Comparison of ENCODE assay signal across 34 mouse cellular contexts in genomic region chr10:24107747-24108146, GRCm38 (mm10). TPM values are rescaled to one million over a fixed set of nuclear protein-coding genes. Genes with fewer than 3 reads are reported as not detected.
DNase-seq lines count a peak whose midpoint lies in the region; ATAC-seq lines count a peak whose summit lies in the region.
"Had no signal": no experiment of that assay in that cellular context is flagged by ENCODE, and none has a peak within 500 bp of the region (broad histone marks: within the 10 kb centered on the region; RNA-seq: fewer than 3 reads in every experiment).

No protein-coding gene starts in this region.

- H3K9ac ChIP-seq in intestine, embryonic 16.5 days (ENCODE audit: low read depth, low read length) = no peak overlapping the region
- no peak overlapping the region for H3K9ac ChIP-seq in intestine, embryonic 15.5 days
- no peak overlapping the region for H3K9ac ChIP-seq in hindbrain, embryonic 13.5 days
- H3K9ac ChIP-seq: forebrain, embryonic 13.5 days; heart, embryonic 12.5 days; heart, embryonic 15.5 days; hindbrain, embryonic 15.5 days had no signal

- H3K4me1 ChIP-seq in intestine, embryonic 16.5 days (ENCODE audit: control insufficient read depth, insufficient read depth, low read length) = peaks cover 8% of the 10 kb centered on the region; the same call in 1 of the 2 replicates
- H3K4me1 ChIP-seq in intestine, embryonic 15.5 days (replicated peaks) = 0 out of 2 replicates have a peak, but pooled peaks cover 3% of the 10 kb centered on the region
- no peaks in the 10 kb centered on the region for H3K4me1 ChIP-seq in hindbrain, embryonic 13.5 days (replicated peaks)
- H3K4me1 ChIP-seq: forebrain, embryonic 13.5 days; heart, embryonic 12.5 days; heart, embryonic 15.5 days; hindbrain, embryonic 15.5 days had no signal

- WGBS in intestine, embryonic 16.5 days = 54% methylated on average over 5 of the region's 5 CpGs
- WGBS in intestine, embryonic 15.5 days = 64% methylated on average over 5 of the region's 5 CpGs
- 74% methylated on average over 5 of the region's 5 CpGs for WGBS in hindbrain, embryonic 13.5 days

- no peaks in the 10 kb centered on the region for H3K9me3 ChIP-seq in intestine, embryonic 16.5 days (ENCODE audit: control insufficient read depth, low read length)
- no peaks in the 10 kb centered on the region for H3K9me3 ChIP-seq in intestine, embryonic 15.5 days
- no peaks in the 10 kb centered on the region for H3K9me3 ChIP-seq in hindbrain, embryonic 13.5 days
- H3K9me3 ChIP-seq: forebrain, embryonic 10.5 days; forebrain, embryonic 13.5 days; heart, embryonic 12.5 days; heart, embryonic 15.5 days; hindbrain, embryonic 15.5 days had no signal

- no peaks in the 10 kb centered on the region for H3K27me3 ChIP-seq in intestine, embryonic 16.5 days (replicated peaks; ENCODE audit: control insufficient read depth, insufficient read depth, low read length)
- no peaks in the 10 kb centered on the region for H3K27me3 ChIP-seq in intestine, embryonic 15.5 days (replicated peaks)
- H3K27me3 ChIP-seq in hindbrain, embryonic 13.5 days = no peaks in the 10 kb centered on the region
- H3K27me3 ChIP-seq: forebrain, embryonic 13.5 days; heart, embryonic 12.5 days; heart, embryonic 15.5 days; hindbrain, embryonic 15.5 days had no signal

- peak overlapping the region; percentile 37; the same call in 1 of the 2 replicates for H3K27ac ChIP-seq in intestine, embryonic 16.5 days (ENCODE audit: low read length)
- no peak overlapping the region for H3K27ac ChIP-seq in intestine, embryonic 15.5 days
- no peak overlapping the region for H3K27ac ChIP-seq in hindbrain, embryonic 13.5 days
- H3K27ac ChIP-seq: forebrain, embryonic 13.5 days; gastrocnemius, adult 2 months; heart, embryonic 15.5 days; hindbrain, embryonic 15.5 days had no signal

- peak; percentile 14 for DNase-seq in MEL-GATA-1-ER (ENCODE audit: extremely low read depth, low read depth)
- no peak for DNase-seq in urinary bladder, postnatal 25 days (ENCODE audit: low spot score)
- DNase-seq in thymus, adult 18-20 months = no peak
- DNase-seq in ovary, postnatal 10 days (ENCODE audit: low spot score) = no peak
- DNase-seq: adrenal gland, adult 2 months; adrenal gland, postnatal 14 days; cerebellum, adult 11-12 months; cerebellum, adult 8-10 months; cerebellum, postnatal 10 days; cerebellum, postnatal 36 days; gastrocnemius, adult 2 months; gastrocnemius, postnatal 14 days; heart, adult 18-20 months; heart, postnatal 10 days; heart, postnatal 36 days had no signal

- H3K4me3 ChIP-seq in intestine, embryonic 16.5 days (ENCODE audit: low read length) = no peak overlapping the region
- no peak overlapping the region for H3K4me3 ChIP-seq in intestine, embryonic 15.5 days (replicated peaks)
- no peak overlapping the region for H3K4me3 ChIP-seq in hindbrain, embryonic 13.5 days
- H3K4me3 ChIP-seq: forebrain, embryonic 10.5 days; forebrain, embryonic 13.5 days; gastrocnemius, adult 2 months; heart, embryonic 12.5 days; heart, embryonic 15.5 days; hindbrain, embryonic 15.5 days had no signal

- 0 out of 2 replicates have a peak, but pooled peaks have one; percentile 1 for ATAC-seq in intestine, embryonic 16.5 days
- no peak for ATAC-seq in intestine, embryonic 15.5 days
- ATAC-seq in hematopoietic stem cell, adult 5-6 weeks (replicated peaks in 1 of 2; ENCODE audit: insufficient read depth in 1 of 2, low FRiP score in 2 of 2, low TSS enrichment in 1 of 2, low read depth in 1 of 2, poor library complexity in 2 of 2, severe bottlenecking in 2 of 2) = peak; percentile 39 to 49; a peak in 2 of 4 replicates
- ATAC-seq in hindbrain, embryonic 13.5 days (ENCODE audit: low FRiP score) = no peak
- ATAC-seq: CD4-positive, CD25-positive, alpha-beta regulatory T cell, adult 4 months; forebrain, embryonic 13.5 days; forebrain, embryonic 16.5 days had no signal

- no peaks in the 10 kb centered on the region for H3K36me3 ChIP-seq in intestine, embryonic 16.5 days (ENCODE audit: control insufficient read depth, insufficient read depth, low read length)
- H3K36me3 ChIP-seq in intestine, embryonic 15.5 days = no peaks in the 10 kb centered on the region
- H3K36me3 ChIP-seq in hindbrain, embryonic 13.5 days = no peaks in the 10 kb centered on the region
- H3K36me3 ChIP-seq: forebrain, embryonic 10.5 days; heart, embryonic 12.5 days; heart, embryonic 15.5 days; hindbrain, embryonic 15.5 days had no signal

- no peak overlapping the region for H3K4me2 ChIP-seq in intestine, embryonic 16.5 days (ENCODE audit: low read depth, low read length)
- H3K4me2 ChIP-seq in intestine, embryonic 15.5 days (replicated peaks) = no peak overlapping the region
- no peak overlapping the region for H3K4me2 ChIP-seq in hindbrain, embryonic 13.5 days
- H3K4me2 ChIP-seq: forebrain, embryonic 13.5 days; heart, embryonic 12.5 days; heart, embryonic 15.5 days; hindbrain, embryonic 15.5 days had no signal

RNA-seq across cellular contexts. Expression of gene Taar9, which starts 1.6 kb away (rescaled TPM):
- not detected in 2 replicates for polyA plus RNA-seq in intestine, embryonic 16.5 days (2015; fragmentation: Nextera tagmentation; extraction: Ambion mirVana)
- not detected in 2 replicates for polyA plus RNA-seq in intestine, embryonic 15.5 days (2015; fragmentation: Nextera tagmentation; extraction: Ambion mirVana)
- total RNA-seq in hematopoietic stem cell, adult 5-6 weeks (2017) = not detected in 2 replicates
- polyA plus RNA-seq in hindbrain, embryonic 13.5 days (2015; fragmentation: Nextera tagmentation; extraction: Ambion mirVana) = not detected in 2 replicates
- total RNA-seq: adrenal gland, adult 2 months; adrenal gland, postnatal 14 days; adrenal gland, postnatal 4 days; ES-E14; gastrocnemius, adult 2 months; gastrocnemius, postnatal 14 days; gastrocnemius, postnatal 4 days; heart, adult 18-20 months; heart, postnatal 10 days; heart, postnatal 36 days had no signal
- polyA plus RNA-seq: adrenal gland, adult 2 months; C2C12; CD4-positive, CD25-positive, alpha-beta regulatory T cell, adult 4 months; embryonic facial prominence, embryonic 11.5 days; embryonic facial prominence, embryonic 14.5 days; forebrain, embryonic 13.5 days; forebrain, embryonic 16.5 days; heart, embryonic 12.5 days; heart, embryonic 15.5 days; hindbrain, embryonic 11.5 days; hindbrain, embryonic 15.5 days; intestine, embryonic 14.5 days had no signal

RNA-seq across cellular contexts. Expression of gene Taar8c, which starts 6.0 kb away (rescaled TPM):
- 0.13 TPM in 1 of 2 replicates, not detected in the other for polyA plus RNA-seq in intestine, embryonic 16.5 days (2015; fragmentation: Nextera tagmentation; extraction: Ambion mirVana)
- not detected in 2 replicates for polyA plus RNA-seq in intestine, embryonic 15.5 days (2015; fragmentation: Nextera tagmentation; extraction: Ambion mirVana)
- total RNA-seq in hematopoietic stem cell, adult 5-6 weeks (2017) = not detected in 2 replicates
- not detected in 2 replicates for polyA plus RNA-seq in hindbrain, embryonic 13.5 days (2015; fragmentation: Nextera tagmentation; extraction: Ambion mirVana)
- total RNA-seq: adrenal gland, adult 2 months; adrenal gland, postnatal 14 days; adrenal gland, postnatal 4 days; ES-E14; gastrocnemius, adult 2 months; gastrocnemius, postnatal 14 days; gastrocnemius, postnatal 4 days; heart, adult 18-20 months; heart, postnatal 10 days; heart, postnatal 36 days had no signal
- polyA plus RNA-seq: adrenal gland, adult 2 months; C2C12; CD4-positive, CD25-positive, alpha-beta regulatory T cell, adult 4 months; embryonic facial prominence, embryonic 11.5 days; embryonic facial prominence, embryonic 14.5 days; forebrain, embryonic 10.5 days; forebrain, embryonic 13.5 days; forebrain, embryonic 16.5 days; heart, embryonic 12.5 days; heart, embryonic 15.5 days; hindbrain, embryonic 11.5 days; hindbrain, embryonic 15.5 days; intestine, embryonic 14.5 days had no signal

RNA-seq across cellular contexts. Expression of gene Taar8b, which starts 15.7 kb away (rescaled TPM):
- not detected in 2 replicates for polyA plus RNA-seq in intestine, embryonic 16.5 days (2015; fragmentation: Nextera tagmentation; extraction: Ambion mirVana)
- polyA plus RNA-seq in intestine, embryonic 15.5 days (2015; fragmentation: Nextera tagmentation; extraction: Ambion mirVana) = not detected in 2 replicates
- total RNA-seq in hematopoietic stem cell, adult 5-6 weeks (2017) = not detected in 2 replicates
- polyA plus RNA-seq in hindbrain, embryonic 13.5 days (2015; fragmentation: Nextera tagmentation; extraction: Ambion mirVana) = not detected in 2 replicates
- total RNA-seq: adrenal gland, adult 2 months; adrenal gland, postnatal 14 days; adrenal gland, postnatal 4 days; ES-E14; gastrocnemius, adult 2 months; gastrocnemius, postnatal 14 days; gastrocnemius, postnatal 4 days; heart, adult 18-20 months; heart, postnatal 10 days; heart, postnatal 36 days had no signal
- polyA plus RNA-seq: adrenal gland, adult 2 months; C2C12; CD4-positive, CD25-positive, alpha-beta regulatory T cell, adult 4 months; embryonic facial prominence, embryonic 11.5 days; embryonic facial prominence, embryonic 14.5 days; forebrain, embryonic 10.5 days; forebrain, embryonic 13.5 days; forebrain, embryonic 16.5 days; heart, embryonic 12.5 days; heart, embryonic 15.5 days; hindbrain, embryonic 11.5 days; hindbrain, embryonic 15.5 days; intestine, embryonic 14.5 days had no signal

RNA-seq across cellular contexts. Expression of gene Taar8a, which starts 31.4 kb away (rescaled TPM):
- polyA plus RNA-seq in intestine, embryonic 16.5 days (2015; fragmentation: Nextera tagmentation; extraction: Ambion mirVana) = not detected in 2 replicates
- not detected in 2 replicates for polyA plus RNA-seq in intestine, embryonic 15.5 days (2015; fragmentation: Nextera tagmentation; extraction: Ambion mirVana)
- not detected in 2 replicates for total RNA-seq in hematopoietic stem cell, adult 5-6 weeks (2017)
- polyA plus RNA-seq in hindbrain, embryonic 13.5 days (2015; fragmentation: Nextera tagmentation; extraction: Ambion mirVana) = not detected in 2 replicates
- total RNA-seq: adrenal gland, adult 2 months; adrenal gland, postnatal 14 days; ES-E14; gastrocnemius, adult 2 months; gastrocnemius, postnatal 14 days; gastrocnemius, postnatal 4 days; heart, adult 18-20 months; heart, postnatal 10 days; heart, postnatal 36 days had no signal
- polyA plus RNA-seq: adrenal gland, adult 2 months; C2C12; CD4-positive, CD25-positive, alpha-beta regulatory T cell, adult 4 months; embryonic facial prominence, embryonic 11.5 days; embryonic facial prominence, embryonic 14.5 days; forebrain, embryonic 10.5 days; forebrain, embryonic 13.5 days; forebrain, embryonic 16.5 days; heart, embryonic 12.5 days; heart, embryonic 15.5 days; hindbrain, embryonic 11.5 days; hindbrain, embryonic 15.5 days; intestine, embryonic 14.5 days had no signal

RNA-seq across cellular contexts. Expression of gene Stx7, which starts 41.4 kb away (rescaled TPM):
- polyA plus RNA-seq in intestine, embryonic 16.5 days (2015; fragmentation: Nextera tagmentation; extraction: Ambion mirVana) = 148 and 158 TPM in 2 replicates
- 123 and 127 TPM in 2 replicates for polyA plus RNA-seq in intestine, embryonic 15.5 days (2015; fragmentation: Nextera tagmentation; extraction: Ambion mirVana)
- total RNA-seq in hematopoietic stem cell, adult 5-6 weeks (2017) = 38.7 and 44.2 TPM in 2 replicates
- polyA plus RNA-seq in hindbrain, embryonic 13.5 days (2015; fragmentation: Nextera tagmentation; extraction: Ambion mirVana) = 273 and 279 TPM in 2 replicates

Comparison
In these comparisons a context has a peak if more than half of its experiments do, and no peak if none do; other contexts are left out.
1. ATAC-seq: peak in intestine, embryonic 16.5 days (single experiment) and hematopoietic stem cell, adult 5-6 weeks (2 of 2); none in intestine, embryonic 15.5 days (single experiment) and hindbrain, embryonic 13.5 days (single experiment).